In genomic region chr12:33220081-33220480, GRCm38 (mm10) we compare ENCODE assay signal across 9 mouse cellular contexts.
DNase-seq lines count a peak whose midpoint lies in the region; ATAC-seq and TF ChIP-seq lines count a peak whose summit lies in the region.
"Had no signal": no experiment of that assay in that cellular context is flagged by ENCODE, and none has a peak within 500 bp of the region (broad histone marks: within the 10 kb centered on the region; RNA-seq: fewer than 3 reads in every experiment).

No protein-coding gene starts in this region.

- TF ChIP-seq CTCF in intestine, postnatal 0 days (IDR thresholded peaks at IDR 0.05; ENCODE audit: low read depth), result no peak

- H3K9me3 ChIP-seq in heart, embryonic 12.5 days (replicated peaks), result no peaks in the 10 kb centered on the region; the same call in 1 of the 2 replicates
- no peaks in the 10 kb centered on the region for H3K9me3 ChIP-seq in neural tube, embryonic 11.5 days (ENCODE audit: control insufficient read depth, low read length)
- H3K9me3 ChIP-seq in intestine, postnatal 0 days (ENCODE audit: control insufficient read depth), result no peaks in the 10 kb centered on the region
- H3K9me3 ChIP-seq in stomach, embryonic 16.5 days (replicated peaks; ENCODE audit: control insufficient read depth, low read length), result no peaks in the 10 kb centered on the region

- H3K27ac ChIP-seq in heart, embryonic 12.5 days (ENCODE audit: poor library complexity, severe bottlenecking), result peak overlapping the region; percentile 80
- H3K27ac ChIP-seq in neural tube, embryonic 11.5 days (ENCODE audit: low read depth, low read length), result peak overlapping the region; percentile 21; the same call in 1 of the 2 replicates
- H3K27ac ChIP-seq in intestine, postnatal 0 days (ENCODE audit: low read depth, low read length), result peak overlapping the region; percentile 60
- peak overlapping the region; percentile 77 for H3K27ac ChIP-seq in stomach, embryonic 16.5 days (ENCODE audit: low read length)

- 0 out of 2 replicates have a peak, but pooled peaks have one; percentile 0 for ATAC-seq in heart, embryonic 12.5 days (ENCODE audit: insufficient number of reproducible peaks, low FRiP score)
- ATAC-seq in neural tube, embryonic 11.5 days (ENCODE audit: insufficient read depth, low FRiP score, low TSS enrichment), result no peak
- peak; percentile 20 for ATAC-seq in intestine, postnatal 0 days
- ATAC-seq in stomach, embryonic 16.5 days (ENCODE audit: insufficient read depth, low FRiP score), result no peak
- ATAC-seq: Patski had no signal

- peaks cover 26% of the 10 kb centered on the region for H3K27me3 ChIP-seq in heart, embryonic 12.5 days (replicated peaks)
- no peaks in the 10 kb centered on the region for H3K27me3 ChIP-seq in neural tube, embryonic 11.5 days (ENCODE audit: control insufficient read depth, insufficient read depth, low read length)
- H3K27me3 ChIP-seq in intestine, postnatal 0 days (replicated peaks; ENCODE audit: control insufficient read depth, insufficient read depth, low read length), result no peaks in the 10 kb centered on the region
- no peaks in the 10 kb centered on the region for H3K27me3 ChIP-seq in stomach, embryonic 16.5 days (ENCODE audit: control insufficient read depth, insufficient read depth, low read length)
- H3K27me3 ChIP-seq: Patski had no signal

- H3K4me1 ChIP-seq in heart, embryonic 12.5 days (replicated peaks), result peaks cover 55% of the 10 kb centered on the region
- H3K4me1 ChIP-seq in neural tube, embryonic 11.5 days (ENCODE audit: control insufficient read depth, insufficient read depth, low read length), result peaks cover 7% of the 10 kb centered on the region
- H3K4me1 ChIP-seq in intestine, postnatal 0 days (replicated peaks; ENCODE audit: control insufficient read depth, insufficient read depth, low read length), result peaks cover 15% of the 10 kb centered on the region
- peaks cover 22% of the 10 kb centered on the region for H3K4me1 ChIP-seq in stomach, embryonic 16.5 days (ENCODE audit: control insufficient read depth, insufficient read depth, low read length)

- no peaks in the 10 kb centered on the region for H3K36me3 ChIP-seq in heart, embryonic 12.5 days
- no peaks in the 10 kb centered on the region; the same call in 1 of the 2 replicates for H3K36me3 ChIP-seq in neural tube, embryonic 11.5 days (ENCODE audit: control insufficient read depth, insufficient read depth, low read length)
- peaks cover 4% of the 10 kb centered on the region; the same call in 1 of the 2 replicates for H3K36me3 ChIP-seq in intestine, postnatal 0 days (ENCODE audit: control insufficient read depth, insufficient read depth)
- H3K36me3 ChIP-seq in stomach, embryonic 16.5 days (ENCODE audit: control insufficient read depth, insufficient read depth, low read length), result no peaks in the 10 kb centered on the region

- H3K4me3 ChIP-seq in heart, embryonic 12.5 days, result 0 out of 2 replicates have a peak overlapping the region, but pooled peaks have one; percentile 2
- H3K4me3 ChIP-seq in neural tube, embryonic 11.5 days (ENCODE audit: low read depth, low read length), result no peak overlapping the region
- H3K4me3 ChIP-seq in intestine, postnatal 0 days (ENCODE audit: low read depth, low read length), result no peak overlapping the region
- no peak overlapping the region for H3K4me3 ChIP-seq in stomach, embryonic 16.5 days (replicated peaks; ENCODE audit: low read length)

- peak overlapping the region; percentile 50 for H3K4me2 ChIP-seq in heart, embryonic 12.5 days
- no peak overlapping the region for H3K4me2 ChIP-seq in neural tube, embryonic 11.5 days (ENCODE audit: low read depth)
- peak overlapping the region; percentile 28 for H3K4me2 ChIP-seq in intestine, postnatal 0 days (replicated peaks; ENCODE audit: low read depth)
- H3K4me2 ChIP-seq in stomach, embryonic 16.5 days (ENCODE audit: low read depth, low read length), result no peak overlapping the region

- no peak for DNase-seq in heart, adult 18-20 months
- no peak for DNase-seq in neural tube, embryonic 11.5 days (ENCODE audit: low spot score)
- no peak for DNase-seq in neural tube, embryonic 10.5 days (ENCODE audit: extremely low spot score, low spot score)
- no peak for DNase-seq in adrenal gland, postnatal 36 days
- no peak for DNase-seq in left cerebral cortex, adult 18-20 months (ENCODE audit: low spot score in 2 of 2)

- no peak overlapping the region for H3K9ac ChIP-seq in heart, embryonic 12.5 days
- no peak overlapping the region for H3K9ac ChIP-seq in neural tube, embryonic 11.5 days (ENCODE audit: low read length)
- H3K9ac ChIP-seq in intestine, postnatal 0 days (ENCODE audit: low read depth, low read length), result no peak overlapping the region
- no peak overlapping the region for H3K9ac ChIP-seq in stomach, embryonic 16.5 days (ENCODE audit: low read length)

- 58% methylated on average over 5 of the region's 5 CpGs for WGBS in heart, embryonic 12.5 days
- WGBS in neural tube, embryonic 11.5 days, result 86% methylated on average over 5 of the region's 5 CpGs
- 52% methylated on average over 5 of the region's 5 CpGs for WGBS in intestine, postnatal 0 days
- WGBS in stomach, embryonic 16.5 days, result 72% methylated on average over 5 of the region's 5 CpGs

Comparison
In these comparisons a context has a peak if more than half of its experiments do, and no peak if none do; other contexts are left out.
1. ATAC-seq: peak in heart, embryonic 12.5 days (single experiment) and intestine, postnatal 0 days (single experiment); none in neural tube, embryonic 11.5 days (single experiment) and stomach, embryonic 16.5 days (single experiment).
2. H3K27ac ChIP-seq: peak in every context shown above with its lines; median percentile 80 in heart, embryonic 12.5 days; 77 in stomach, embryonic 16.5 days; 60 in intestine, postnatal 0 days; 21 in neural tube, embryonic 11.5 days.
3. H3K4me2 ChIP-seq: peak in heart, embryonic 12.5 days (single experiment) and intestine, postnatal 0 days (single experiment); none in neural tube, embryonic 11.5 days (single experiment) and stomach, embryonic 16.5 days (single experiment).